Mouse (Mus musculus) lung, postnatal 25 days (tissue): ENCODE measurements at regions not wholly inside any gene's neighbourhood (a gene's known extent, or its start where the extent isn't known, plus 50 kb on each side); places are given as distances from the start of the nearest gene placed in this dataset.
A peak's percentile ranks its signal among the peaks of the same experiment; 100 is the strongest.
"Not testable (repeated sequence)": the region's sequence is repeated elsewhere in the genome, so short reads cannot be mapped to it uniquely, and the experiment has no call there.

Experiments
- DNase-seq: peaks from one replicate; pipeline ENCODE4 v3.0.0; 2022; ENCODE audit warnings: low spot score

DNA sequence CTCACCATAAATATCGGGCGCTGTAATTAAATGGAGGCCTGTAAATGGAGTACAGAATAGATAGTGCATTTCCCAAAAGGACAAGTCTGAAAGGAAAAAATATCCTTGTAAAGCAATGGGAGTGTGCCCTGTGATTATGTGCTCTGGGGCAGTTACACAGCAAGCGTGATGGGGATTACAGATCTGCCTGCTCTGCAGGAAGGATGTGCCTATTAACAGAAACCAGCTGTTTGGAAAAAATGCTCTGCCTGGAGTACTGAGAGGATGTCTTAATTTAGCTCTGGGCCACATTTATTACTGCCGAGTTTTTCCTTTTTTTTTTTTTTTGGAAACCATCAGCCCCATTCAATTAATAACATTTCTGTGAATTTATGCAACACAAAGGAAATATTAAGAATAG, 344.9 kb upstream of the Tpk1 start:
- peak; percentile 28 for DNase-seq

DNA sequence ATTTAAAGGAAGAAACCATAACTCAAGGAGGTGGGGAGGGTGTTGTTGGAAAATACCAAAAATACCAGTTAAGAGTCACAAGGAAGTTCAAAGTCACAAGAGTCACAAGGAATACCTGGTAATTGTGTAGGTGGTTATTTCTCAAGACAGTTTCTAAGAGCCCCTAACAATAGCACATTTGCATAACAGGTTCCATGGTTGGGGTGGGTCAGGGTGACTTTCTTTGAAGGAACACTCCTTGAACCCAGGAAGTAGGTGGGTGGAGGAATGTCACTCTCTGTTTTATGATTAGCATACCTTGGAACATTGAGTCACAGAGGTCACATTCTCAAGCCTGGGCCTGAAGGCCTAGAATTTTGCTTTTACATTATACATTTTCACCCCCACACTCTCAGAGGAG, 341.1 kb upstream of the Tpk1 start:
- DNase-seq = not testable (repeated sequence)
